Mouse (Mus musculus): ENCODE results near the gene Sh2d2a.

GRCm38 (mm10) chr3:87811297-87811696 is 35.3 kb upstream of the Sh2d2a start:
- TF ChIP-seq CTCF (conservative IDR thresholded peaks at IDR 0.05; ENCODE audit: low read length) (no peak), POU5F1 (IDR thresholded peaks at IDR 0.05; ENCODE audit: borderline replicate concordance, low read length) (no peak), NANOG (IDR thresholded peaks at IDR 0.05; ENCODE audit: borderline replicate concordance, low read length) (no peak)
